Mouse (Mus musculus) heart, adult 2 months (tissue): ENCODE measurements at regions not wholly inside any gene's neighbourhood (a gene's known extent, or its start where the extent isn't known, plus 50 kb on each side); places are given as distances from the start of the nearest gene placed in this dataset.

Experiments used
- CTCF ChIP-seq: fragments of 200-600 bp; IDR thresholded peaks from 2 replicates; pipeline ENCODE4 v1.8.1; 2022; ENCODE audit warnings: antibody characterized with exemption, mild to moderate bottlenecking, moderate library complexity
- EP300 ChIP-seq: fragments of 200-500 bp; IDR thresholded peaks from 2 replicates; pipeline ENCODE4 v1.6.1; 2011; ENCODE audit warnings: low read depth, low read length, control low read depth; ENCODE audit not compliant: insufficient read depth

DNA sequence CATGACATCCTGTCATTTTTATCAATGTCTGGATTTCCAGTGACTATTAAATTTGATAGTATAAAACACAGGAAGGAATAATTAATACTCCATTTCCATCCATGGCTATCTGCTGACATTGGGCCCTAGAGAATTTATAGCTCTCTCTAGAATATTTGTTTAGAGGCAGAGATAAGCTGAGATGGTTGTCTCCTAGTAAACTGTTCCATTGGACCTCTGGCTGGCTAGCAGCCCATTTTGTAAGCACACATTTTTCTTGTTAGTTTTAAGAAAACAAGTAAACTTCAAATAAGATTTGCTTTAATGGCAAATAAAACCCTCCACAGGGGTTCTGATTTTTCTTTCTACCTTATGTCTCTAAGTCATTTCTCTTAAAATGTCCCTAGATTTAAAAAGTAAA lies 288.9 kb downstream of the C1d start:
- TF ChIP-seq EP300 (no peak), CTCF (no peak)
